Mouse (Mus musculus): ENCODE data around the gene Acer2.

Gene Acer2

GRCm38 (mm10) chr4:86943296-86943695, 69.1 kb downstream of the Acer2 start:
- no peak for TF ChIP-seq CTCF (conservative IDR thresholded peaks at IDR 0.05; ENCODE audit: low read length)
- no peak for TF ChIP-seq POU5F1 (IDR thresholded peaks at IDR 0.05; ENCODE audit: borderline replicate concordance, low read length)
- no peak for TF ChIP-seq NANOG (IDR thresholded peaks at IDR 0.05; ENCODE audit: borderline replicate concordance, low read length)
- Histone ChIP-seq H3K36me3 (ENCODE audit: insufficient read depth, low read length) (no peaks in the 10 kb centered on the region), H3K9me3 (ENCODE audit: low read length) (no peaks in the 10 kb centered on the region), H3K4me3 (replicated peaks; ENCODE audit: low read length) (peak overlapping the region; percentile 52), H3K27me3 (ENCODE audit: insufficient read depth, low read length) (no peaks in the 10 kb centered on the region), H3K4me1 (replicated peaks; ENCODE audit: low read depth, low read length) (peaks cover 12% of the 10 kb centered on the region)

GRCm38 (mm10) chr4:86948794-86949193, 74.6 kb downstream of the Acer2 start:
- Histone ChIP-seq H3K9me3 (ENCODE audit: low read length) (no peaks in the 10 kb centered on the region), H3K36me3 (ENCODE audit: insufficient read depth, low read length) (no peaks in the 10 kb centered on the region), H3K4me3 (replicated peaks; ENCODE audit: low read length) (no peak overlapping the region), H3K27me3 (ENCODE audit: insufficient read depth, low read length) (no peaks in the 10 kb centered on the region), H3K4me1 (replicated peaks; ENCODE audit: low read depth, low read length) (no peaks in the 10 kb centered on the region)
- TF ChIP-seq POU5F1 (IDR thresholded peaks at IDR 0.05; ENCODE audit: borderline replicate concordance, low read length) (no peak), CTCF (conservative IDR thresholded peaks at IDR 0.05; ENCODE audit: low read length) (no peak), NANOG (IDR thresholded peaks at IDR 0.05; ENCODE audit: borderline replicate concordance, low read length) (no peak)

- H3K27me3 ChIP-seq (ENCODE audit: insufficient read depth, low read length): no peaks in the 10 kb centered on the region
- no peaks in the 10 kb centered on the region for H3K9me3 ChIP-seq (ENCODE audit: low read length)
- H3K4me1 ChIP-seq (replicated peaks; ENCODE audit: low read depth, low read length): 0 out of 2 replicates have a peak, but pooled peaks cover 4% of the 10 kb centered on the region
- H3K4me3 ChIP-seq (replicated peaks; ENCODE audit: low read length): no peak overlapping the region
- TF ChIP-seq NANOG (IDR thresholded peaks at IDR 0.05; ENCODE audit: borderline replicate concordance, low read length) (no peak), POU5F1 (IDR thresholded peaks at IDR 0.05; ENCODE audit: borderline replicate concordance, low read length) (no peak), CTCF (conservative IDR thresholded peaks at IDR 0.05; ENCODE audit: low read length) (no peak; the same call in 1 of the 2 replicates)
- no peaks in the 10 kb centered on the region for H3K36me3 ChIP-seq (ENCODE audit: insufficient read depth, low read length)
Measured at GRCm38 (mm10) chr4:86953519-86953918, 79.3 kb downstream of the Acer2 start.

- Histone ChIP-seq H3K36me3 (ENCODE audit: insufficient read depth, low read length) (no peaks in the 10 kb centered on the region), H3K4me1 (replicated peaks; ENCODE audit: low read depth, low read length) (0 out of 2 replicates have a peak, but pooled peaks cover 4% of the 10 kb centered on the region), H3K4me3 (replicated peaks; ENCODE audit: low read length) (no peak overlapping the region), H3K9me3 (ENCODE audit: low read length) (no peaks in the 10 kb centered on the region), H3K27me3 (ENCODE audit: insufficient read depth, low read length) (peaks cover 2% of the 10 kb centered on the region)
- TF ChIP-seq CTCF (conservative IDR thresholded peaks at IDR 0.05; ENCODE audit: low read length) (no peak), NANOG (IDR thresholded peaks at IDR 0.05; ENCODE audit: borderline replicate concordance, low read length) (no peak), POU5F1 (IDR thresholded peaks at IDR 0.05; ENCODE audit: borderline replicate concordance, low read length) (no peak)
Measured at GRCm38 (mm10) chr4:86955448-86955847, 81.3 kb downstream of the Acer2 start.

- H3K27me3 ChIP-seq (ENCODE audit: insufficient read depth, low read length): peaks cover 8% of the 10 kb centered on the region
- H3K36me3 ChIP-seq (ENCODE audit: insufficient read depth, low read length): no peaks in the 10 kb centered on the region
- TF ChIP-seq NANOG (IDR thresholded peaks at IDR 0.05; ENCODE audit: borderline replicate concordance, low read length): no peak
- no peak for TF ChIP-seq POU5F1 (IDR thresholded peaks at IDR 0.05; ENCODE audit: borderline replicate concordance, low read length)
- peak; percentile 78 for TF ChIP-seq CTCF (conservative IDR thresholded peaks at IDR 0.05; ENCODE audit: low read length)
- no peak overlapping the region for H3K4me3 ChIP-seq (replicated peaks; ENCODE audit: low read length)
- H3K4me1 ChIP-seq (replicated peaks; ENCODE audit: low read depth, low read length): 0 out of 2 replicates have a peak, but pooled peaks cover 4% of the 10 kb centered on the region
- no peaks in the 10 kb centered on the region for H3K9me3 ChIP-seq (ENCODE audit: low read length)
Measured at GRCm38 (mm10) chr4:86957576-86958411, 83.6 kb downstream of the Acer2 start.

- no peaks in the 10 kb centered on the region for H3K4me1 ChIP-seq (replicated peaks; ENCODE audit: low read depth, low read length)
- no peak for TF ChIP-seq NANOG (IDR thresholded peaks at IDR 0.05; ENCODE audit: borderline replicate concordance, low read length)
- no peak for TF ChIP-seq POU5F1 (IDR thresholded peaks at IDR 0.05; ENCODE audit: borderline replicate concordance, low read length)
- no peak for TF ChIP-seq CTCF (conservative IDR thresholded peaks at IDR 0.05; ENCODE audit: low read length)
- H3K27me3 ChIP-seq (ENCODE audit: insufficient read depth, low read length): no peaks in the 10 kb centered on the region
- H3K4me3 ChIP-seq (replicated peaks; ENCODE audit: low read length): no peak overlapping the region
- H3K9me3 ChIP-seq (ENCODE audit: low read length): peaks cover 3% of the 10 kb centered on the region; the same call in 1 of the 2 replicates
- no peaks in the 10 kb centered on the region for H3K36me3 ChIP-seq (ENCODE audit: insufficient read depth, low read length)
Measured at GRCm38 (mm10) chr4:86977272-86977671, 103.1 kb downstream of the Acer2 start.
